Mouse (Mus musculus): ENCODE measurements at regions not wholly inside any gene's neighbourhood (a gene's known extent, or its start where the extent isn't known, plus 50 kb on each side); places are given as distances from the start of the nearest gene placed in this dataset.

GRCm38 (mm10) chr6:103320550-103320949 is 189.8 kb upstream of the Chl1 start:
- Histone ChIP-seq H3K4me1 (ENCODE audit: control insufficient read depth, insufficient read depth, low read length) (no peaks in the 10 kb centered on the region), H3K27me3 (ENCODE audit: control insufficient read depth, insufficient read depth, low read length) (no peaks in the 10 kb centered on the region), H3K9me3 (replicated peaks; ENCODE audit: control insufficient read depth, low read length) (no peaks in the 10 kb centered on the region), H3K9ac (ENCODE audit: low read length) (no peak overlapping the region), H3K4me3 (replicated peaks; ENCODE audit: low read length) (no peak overlapping the region), H3K36me3 (ENCODE audit: control insufficient read depth, insufficient read depth, low read length) (no peaks in the 10 kb centered on the region), H3K27ac (ENCODE audit: low read length) (no peak overlapping the region), H3K4me2 (ENCODE audit: low read depth, low read length) (no peak overlapping the region)
- ATAC-seq (ENCODE audit: insufficient read depth, low FRiP score) = no peak
- 46% methylated on average over 4 of the region's 4 CpGs for WGBS

GRCm38 (mm10) chr6:103321058-103321457 is 189.3 kb upstream of the Chl1 start:
- no peak overlapping the region for H3K27ac ChIP-seq (ENCODE audit: low read length)
- WGBS = 76% methylated on average over 2 of the region's 2 CpGs
- no peak overlapping the region for H3K4me2 ChIP-seq (ENCODE audit: low read depth, low read length)
- no peak for ATAC-seq (ENCODE audit: insufficient read depth, low FRiP score)
- no peak overlapping the region for H3K9ac ChIP-seq (ENCODE audit: low read length)
- H3K4me3 ChIP-seq (replicated peaks; ENCODE audit: low read length) = no peak overlapping the region
- no peaks in the 10 kb centered on the region for H3K9me3 ChIP-seq (replicated peaks; ENCODE audit: control insufficient read depth, low read length)
- H3K36me3 ChIP-seq (ENCODE audit: control insufficient read depth, insufficient read depth, low read length) = no peaks in the 10 kb centered on the region
- H3K27me3 ChIP-seq (ENCODE audit: control insufficient read depth, insufficient read depth, low read length) = no peaks in the 10 kb centered on the region
- no peaks in the 10 kb centered on the region for H3K4me1 ChIP-seq (ENCODE audit: control insufficient read depth, insufficient read depth, low read length)

GRCm38 (mm10) chr6:103322442-103322841 is 187.9 kb upstream of the Chl1 start:
- Histone ChIP-seq H3K4me1 (ENCODE audit: control insufficient read depth, insufficient read depth, low read length) (no peaks in the 10 kb centered on the region), H3K9me3 (replicated peaks; ENCODE audit: control insufficient read depth, low read length) (no peaks in the 10 kb centered on the region), H3K36me3 (ENCODE audit: control insufficient read depth, insufficient read depth, low read length) (no peaks in the 10 kb centered on the region), H3K4me3 (replicated peaks; ENCODE audit: low read length) (no peak overlapping the region), H3K27me3 (ENCODE audit: control insufficient read depth, insufficient read depth, low read length) (no peaks in the 10 kb centered on the region), H3K9ac (ENCODE audit: low read length) (no peak overlapping the region), H3K27ac (ENCODE audit: low read length) (no peak overlapping the region), H3K4me2 (ENCODE audit: low read depth, low read length) (no peak overlapping the region)
- ATAC-seq (ENCODE audit: insufficient read depth, low FRiP score) = no peak

GRCm38 (mm10) chr6:103335683-103336082 is 174.7 kb upstream of the Chl1 start:
- no peak overlapping the region for H3K4me3 ChIP-seq (replicated peaks; ENCODE audit: low read length)
- no peak overlapping the region for H3K9ac ChIP-seq (ENCODE audit: low read length)
- no peak overlapping the region for H3K27ac ChIP-seq (ENCODE audit: low read length)
- no peak overlapping the region for H3K4me2 ChIP-seq (ENCODE audit: low read depth, low read length)
- no peak for ATAC-seq (ENCODE audit: insufficient read depth, low FRiP score)
- H3K4me1 ChIP-seq (ENCODE audit: control insufficient read depth, insufficient read depth, low read length) = no peaks in the 10 kb centered on the region
- no peaks in the 10 kb centered on the region for H3K36me3 ChIP-seq (ENCODE audit: control insufficient read depth, insufficient read depth, low read length)
- H3K27me3 ChIP-seq (ENCODE audit: control insufficient read depth, insufficient read depth, low read length) = no peaks in the 10 kb centered on the region
- H3K9me3 ChIP-seq (replicated peaks; ENCODE audit: control insufficient read depth, low read length) = no peaks in the 10 kb centered on the region

GRCm38 (mm10) chr6:103339961-103340732 is 170.2 kb upstream of the Chl1 start:
- peaks cover 3% of the 10 kb centered on the region for H3K4me1 ChIP-seq (ENCODE audit: control insufficient read depth, insufficient read depth, low read length)
- no peak overlapping the region for H3K4me2 ChIP-seq (ENCODE audit: low read depth, low read length)
- ATAC-seq (ENCODE audit: insufficient read depth, low FRiP score) = no peak
- H3K9ac ChIP-seq (ENCODE audit: low read length) = no peak overlapping the region
- no peaks in the 10 kb centered on the region for H3K36me3 ChIP-seq (ENCODE audit: control insufficient read depth, insufficient read depth, low read length)
- no peaks in the 10 kb centered on the region for H3K27me3 ChIP-seq (ENCODE audit: control insufficient read depth, insufficient read depth, low read length)
- WGBS = 64% methylated on average over 7 of the region's 7 CpGs
- no peak overlapping the region for H3K27ac ChIP-seq (ENCODE audit: low read length)
- H3K4me3 ChIP-seq (replicated peaks; ENCODE audit: low read length) = no peak overlapping the region
- no peaks in the 10 kb centered on the region for H3K9me3 ChIP-seq (replicated peaks; ENCODE audit: control insufficient read depth, low read length)

- H3K4me3 ChIP-seq (replicated peaks; ENCODE audit: low read length) = no peak overlapping the region
- ATAC-seq (ENCODE audit: insufficient read depth, low FRiP score) = no peak
- H3K9me3 ChIP-seq (replicated peaks; ENCODE audit: control insufficient read depth, low read length) = no peaks in the 10 kb centered on the region
- peaks cover 5% of the 10 kb centered on the region for H3K4me1 ChIP-seq (ENCODE audit: control insufficient read depth, insufficient read depth, low read length)
- no peak overlapping the region for H3K9ac ChIP-seq (ENCODE audit: low read length)
- no peaks in the 10 kb centered on the region for H3K36me3 ChIP-seq (ENCODE audit: control insufficient read depth, insufficient read depth, low read length)
- H3K27me3 ChIP-seq (ENCODE audit: control insufficient read depth, insufficient read depth, low read length) = no peaks in the 10 kb centered on the region
- 69% methylated on average over 5 of the region's 5 CpGs for WGBS
- H3K4me2 ChIP-seq (ENCODE audit: low read depth, low read length) = no peak overlapping the region
- no peak overlapping the region for H3K27ac ChIP-seq (ENCODE audit: low read length)
Measured at GRCm38 (mm10) chr6:103343515-103343914, 166.9 kb upstream of the Chl1 start.

GRCm38 (mm10) chr6:103344413-103344812 is 166.0 kb upstream of the Chl1 start:
- ATAC-seq (ENCODE audit: insufficient read depth, low FRiP score) = no peak
- Histone ChIP-seq H3K9ac (ENCODE audit: low read length) (no peak overlapping the region), H3K27ac (ENCODE audit: low read length) (no peak overlapping the region), H3K27me3 (ENCODE audit: control insufficient read depth, insufficient read depth, low read length) (no peaks in the 10 kb centered on the region), H3K4me1 (ENCODE audit: control insufficient read depth, insufficient read depth, low read length) (peaks cover 5% of the 10 kb centered on the region), H3K4me2 (ENCODE audit: low read depth, low read length) (no peak overlapping the region), H3K4me3 (replicated peaks; ENCODE audit: low read length) (no peak overlapping the region), H3K9me3 (replicated peaks; ENCODE audit: control insufficient read depth, low read length) (no peaks in the 10 kb centered on the region), H3K36me3 (ENCODE audit: control insufficient read depth, insufficient read depth, low read length) (no peaks in the 10 kb centered on the region)
- 62% methylated on average over 2 of the region's 2 CpGs for WGBS

GRCm38 (mm10) chr6:103345195-103345594 is 165.2 kb upstream of the Chl1 start:
- ATAC-seq (ENCODE audit: insufficient read depth, low FRiP score) = peak; percentile 90
- Histone ChIP-seq H3K4me1 (ENCODE audit: control insufficient read depth, insufficient read depth, low read length) (peaks cover 5% of the 10 kb centered on the region), H3K27me3 (ENCODE audit: control insufficient read depth, insufficient read depth, low read length) (no peaks in the 10 kb centered on the region), H3K27ac (ENCODE audit: low read length) (no peak overlapping the region), H3K9me3 (replicated peaks; ENCODE audit: control insufficient read depth, low read length) (no peaks in the 10 kb centered on the region), H3K4me3 (replicated peaks; ENCODE audit: low read length) (no peak overlapping the region), H3K36me3 (ENCODE audit: control insufficient read depth, insufficient read depth, low read length) (no peaks in the 10 kb centered on the region), H3K4me2 (ENCODE audit: low read depth, low read length) (no peak overlapping the region), H3K9ac (ENCODE audit: low read length) (no peak overlapping the region)
- WGBS = 46% methylated on average over 3 of the region's 3 CpGs

GRCm38 (mm10) chr6:103352405-103353124 is 157.8 kb upstream of the Chl1 start:
- H3K4me1 ChIP-seq (ENCODE audit: control insufficient read depth, insufficient read depth, low read length) = no peaks in the 10 kb centered on the region
- no peak overlapping the region for H3K9ac ChIP-seq (ENCODE audit: low read length)
- no peak overlapping the region for H3K4me2 ChIP-seq (ENCODE audit: low read depth, low read length)
- H3K27ac ChIP-seq (ENCODE audit: low read length) = no peak overlapping the region
- H3K36me3 ChIP-seq (ENCODE audit: control insufficient read depth, insufficient read depth, low read length) = no peaks in the 10 kb centered on the region
- ATAC-seq (ENCODE audit: insufficient read depth, low FRiP score) = no peak
- 68% methylated on average over 3 of the region's 3 CpGs for WGBS
- H3K4me3 ChIP-seq (replicated peaks; ENCODE audit: low read length) = no peak overlapping the region
- no peaks in the 10 kb centered on the region for H3K9me3 ChIP-seq (replicated peaks; ENCODE audit: control insufficient read depth, low read length)
- H3K27me3 ChIP-seq (ENCODE audit: control insufficient read depth, insufficient read depth, low read length) = no peaks in the 10 kb centered on the region

Measured in stomach, embryonic 16.5 days (tissue).